Mouse (Mus musculus): ENCODE measurements at regions not wholly inside any gene's neighbourhood (a gene's known extent, or its start where the extent isn't known, plus 50 kb on each side); places are given as distances from the start of the nearest gene placed in this dataset.

GRCm38 (mm10) chr1:33271437-33272145, 398.0 kb downstream of the Prim2 start:
- peak; percentile 12 for DNase-seq

GRCm38 (mm10) chr1:33269162-33269561, 400.4 kb downstream of the Prim2 start:
- no peak for DNase-seq

- DNase-seq = no peak
These were observed 403.7 kb downstream of the Prim2 start for GRCm38 (mm10) chr1:33265731-33266415.

- DNase-seq = no peak
These were observed 420.1 kb downstream of the Prim2 start for GRCm38 (mm10) chr1:33249474-33249873.

GRCm38 (mm10) chr1:33247076-33247475, 422.5 kb downstream of the Prim2 start:
- no peak for DNase-seq

GRCm38 (mm10) chr1:33245186-33245585, 424.4 kb downstream of the Prim2 start:
- no peak for DNase-seq

- DNase-seq = no peak
These were observed 424.9 kb downstream of the Prim2 start for GRCm38 (mm10) chr1:33244691-33245090.

GRCm38 (mm10) chr1:33222997-33223396, 446.6 kb downstream of the Prim2 start:
- no peak for DNase-seq

- no peak for DNase-seq
These were observed 454.8 kb downstream of the Prim2 start for GRCm38 (mm10) chr1:33214815-33215214.

GRCm38 (mm10) chr1:33214394-33214793, 455.2 kb downstream of the Prim2 start:
- DNase-seq = no peak

- DNase-seq = no peak
These were observed 467.9 kb downstream of the Prim2 start for GRCm38 (mm10) chr1:33201571-33202189.

GRCm38 (mm10) chr1:33195114-33195513, 474.5 kb downstream of the Prim2 start:
- DNase-seq = no peak

- DNase-seq = no peak
These were observed 494.8 kb downstream of the Prim2 start for GRCm38 (mm10) chr1:33174646-33175435.

- DNase-seq = no peak
These were observed 532.6 kb downstream of the Prim2 start for GRCm38 (mm10) chr1:33136991-33137390.

- DNase-seq = no peak
These were observed 539.2 kb downstream of the Prim2 start for GRCm38 (mm10) chr1:33130351-33130750.

GRCm38 (mm10) chr1:33125062-33125461, 544.5 kb downstream of the Prim2 start:
- no peak for DNase-seq

GRCm38 (mm10) chr1:33106286-33106685, 559.2 kb upstream of the Gm5415 start:
- DNase-seq = no peak

GRCm38 (mm10) chr1:33104296-33104695, 557.2 kb upstream of the Gm5415 start:
- no peak for DNase-seq

- no peak for DNase-seq
These were observed 551.0 kb upstream of the Gm5415 start for GRCm38 (mm10) chr1:33098062-33098461.

- no peak for DNase-seq
These were observed 549.8 kb upstream of the Gm5415 start for GRCm38 (mm10) chr1:33096851-33097250.

GRCm38 (mm10) chr1:33074551-33074950, 527.5 kb upstream of the Gm5415 start:
- DNase-seq = no peak

GRCm38 (mm10) chr1:33058010-33058409, 510.9 kb upstream of the Gm5415 start:
- DNase-seq = no peak

GRCm38 (mm10) chr1:33044388-33044787, 497.3 kb upstream of the Gm5415 start:
- DNase-seq = no peak
